Mouse (Mus musculus) effector memory CD4-positive, alpha-beta T cell, adult 7 months (primary cell): ENCODE data around the gene Usp31. TPM values are rescaled to one million over a fixed set of nuclear protein-coding genes. Genes with fewer than 3 reads are reported as not detected.

Experiments
- polyA plus RNA-seq: library from polyadenylated mRNA; unstranded; fragments of 100-300 nt; shearing (Covaris generic); gene quantifications from one replicate; pipeline ENCODE4 v1.2.1, GENCODE M21; 2017

Usp31 gene
- polyA plus RNA-seq = 8.5 TPM

DNA sequence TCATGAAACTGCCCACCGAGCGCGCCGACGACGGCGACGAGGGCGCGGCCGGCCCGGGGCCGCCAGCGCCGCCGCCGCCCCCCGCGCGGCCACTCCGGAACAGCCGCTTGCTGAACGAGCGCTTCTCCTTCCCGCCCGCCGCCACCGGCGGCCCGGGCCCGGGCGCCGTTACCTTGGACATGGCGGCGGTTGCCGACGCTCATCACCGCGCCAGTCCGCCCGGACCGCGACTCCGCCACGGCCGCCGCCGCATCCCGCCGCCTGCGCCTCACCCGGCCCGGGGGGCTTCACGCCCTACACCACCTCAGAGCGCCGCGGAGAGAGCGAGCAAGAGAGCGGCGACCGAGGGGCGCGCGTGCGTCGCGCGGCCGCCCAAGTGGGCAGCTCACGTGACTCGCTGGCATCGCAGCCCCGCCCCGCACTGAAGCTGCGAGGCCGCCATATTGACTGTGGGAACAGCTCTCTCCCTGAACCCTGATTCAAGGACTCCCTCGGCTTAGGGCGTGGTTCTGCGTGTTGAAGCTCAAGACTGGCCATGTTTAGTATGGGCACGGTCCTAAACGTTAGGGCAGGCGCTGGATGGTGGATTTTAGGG lies at the start of gene Usp31:
Gene Usp31 (minus strand): TSS at position 181 of the 595 bp plus-strand sequence.

GRCm38 (mm10) chr7:121734171-121734831 lies 27.2 kb upstream of the Usp31 start, which contains the start of gene Scnn1g:
TSS of gene Scnn1g (plus strand) at chr7:121734479.

Other genes with a start within 250 kb of the Usp31 start
- not detected for gene Scnn1g, start 27.2 kb upstream of the Usp31 start, polyA plus RNA-seq
- not detected for gene Scnn1b, start 157.8 kb upstream of the Usp31 start, polyA plus RNA-seq